Mouse (Mus musculus): ENCODE results near the gene Gstm2.

- TF ChIP-seq CTCF (IDR thresholded peaks at IDR 0.05; ENCODE audit: low read depth, low read length), result no peak
- TF ChIP-seq POLR2A (IDR thresholded peaks at IDR 0.05; ENCODE audit: extremely low read depth, insufficient read depth, low read length), result no peak
These were observed 32.1 kb upstream of the Gstm2 start for GRCm38 (mm10) chr3:108018190-108018820.
